ENCODE assay signal across 8 mouse cellular contexts in genomic region chr6:146576903-146577302, GRCm38 (mm10). TPM values are rescaled to one million over a fixed set of nuclear protein-coding genes. Genes with fewer than 3 reads are reported as not detected.
DNase-seq lines count a peak whose midpoint lies in the region; ATAC-seq lines count a peak whose summit lies in the region.

Gene Fgfr1op2, plus strand, starts transcription at chr6:146577203.

- peak within 1 kb of the TSS; percentile 80 for H3K4me2 ChIP-seq in kidney, embryonic 14.5 days (replicated peaks; ENCODE audit: low read depth, low read length)
- peak within 1 kb of the TSS; percentile 74 for H3K4me2 ChIP-seq in hindbrain, embryonic 16.5 days (ENCODE audit: low read length)

- H3K27me3 ChIP-seq in kidney, embryonic 14.5 days (ENCODE audit: control insufficient read depth, insufficient read depth, low read length): no peaks in the 10 kb centered on the region
- no peaks in the 10 kb centered on the region for H3K27me3 ChIP-seq in hindbrain, embryonic 16.5 days (replicated peaks; ENCODE audit: control insufficient read depth, insufficient read depth, low read length)

- peaks cover 3% of the 10 kb centered on the region; the same call in 1 of the 2 replicates for H3K36me3 ChIP-seq in kidney, embryonic 14.5 days (ENCODE audit: control insufficient read depth, insufficient read depth, low read length)
- H3K36me3 ChIP-seq in hindbrain, embryonic 16.5 days (ENCODE audit: control insufficient read depth, insufficient read depth, low read length): no peaks in the 10 kb centered on the region
- H3K36me3 ChIP-seq in macrophage (ENCODE audit: inconsistent target): no peaks in the 10 kb centered on the region

- H3K79me2 ChIP-seq in macrophage (ENCODE audit: inconsistent target): peaks cover 73% of the 10 kb centered on the region

- H3K9me3 ChIP-seq in kidney, embryonic 14.5 days (ENCODE audit: control insufficient read depth, low read length): no peaks in the 10 kb centered on the region
- no peaks in the 10 kb centered on the region for H3K9me3 ChIP-seq in hindbrain, embryonic 16.5 days (ENCODE audit: control insufficient read depth, low read length)

- H3K4me1 ChIP-seq in kidney, embryonic 14.5 days (ENCODE audit: control insufficient read depth, insufficient read depth, low read length): peaks cover 31% of the 10 kb centered on the region
- peaks cover 22% of the 10 kb centered on the region for H3K4me1 ChIP-seq in hindbrain, embryonic 16.5 days (ENCODE audit: control insufficient read depth, insufficient read depth, low read depth, low read length)

- under 1% methylated on average over 13 of the region's 13 CpGs for WGBS in kidney, embryonic 14.5 days
- under 1% methylated on average over 13 of the region's 13 CpGs for WGBS in hindbrain, embryonic 16.5 days
- 3% methylated on average over 13 of the region's 13 CpGs for WGBS in macrophage (ENCODE audit: missing documents)

- no peak for DNase-seq in kidney, postnatal 36 days
- no peak for DNase-seq in adrenal gland, adult 2 months
- DNase-seq in gastrocnemius, adult 18-20 months (ENCODE audit: low spot score): no peak
- no peak for DNase-seq in urinary bladder, adult 18-20 months (ENCODE audit: low spot score in 2 of 2)
- DNase-seq in embryo, embryonic 10 days (ENCODE audit: low spot score): no peak

- H3K27ac ChIP-seq in kidney, embryonic 14.5 days (ENCODE audit: low read depth, low read length): peak within 1 kb of the TSS; percentile 96
- peak within 1 kb of the TSS; percentile 99 for H3K27ac ChIP-seq in hindbrain, embryonic 16.5 days (ENCODE audit: low read depth, low read length)
- peak within 1 kb of the TSS; percentile 91 for H3K27ac ChIP-seq in macrophage

- peak within 1 kb of the TSS; percentile 86 for H3K9ac ChIP-seq in kidney, embryonic 14.5 days (ENCODE audit: low read depth, low read length)
- peak within 1 kb of the TSS; percentile 91 for H3K9ac ChIP-seq in hindbrain, embryonic 16.5 days (ENCODE audit: low read depth, low read length)

- peak within 1 kb of the TSS; percentile 84 for H3K4me3 ChIP-seq in kidney, embryonic 14.5 days (ENCODE audit: low read length)
- H3K4me3 ChIP-seq in hindbrain, embryonic 16.5 days (ENCODE audit: low read length): peak within 1 kb of the TSS; percentile 96
- H3K4me3 ChIP-seq in macrophage (ENCODE audit: inconsistent target): peak within 1 kb of the TSS; percentile 91

- ATAC-seq in kidney, embryonic 14.5 days (ENCODE audit: low FRiP score, low TSS enrichment): no peak
- no peak for ATAC-seq in hindbrain, embryonic 16.5 days

RNA-seq across cellular contexts. Expression of gene Fgfr1op2, which starts in this region (rescaled TPM):
- 83.1 and 100 TPM in 2 replicates for polyA plus RNA-seq in kidney, embryonic 14.5 days (2014; fragmentation: Nextera tagmentation; extraction: Ambion mirVana)
- 100 to 1,000 TPM; 108 to 137 TPM for total RNA-seq in adrenal gland, adult 2 months (2021)
- 172 and 185 TPM in 2 replicates for polyA plus RNA-seq in adrenal gland, adult 2 months (2012; rRNA removed)
- total RNA-seq in gastrocnemius, adult 18-20 months (2021): 10 to 100 TPM; 52.5 to 53.0 TPM
- 38.0 and 41.5 TPM in 2 replicates for polyA plus RNA-seq in hindbrain, embryonic 16.5 days (2015; fragmentation: Nextera tagmentation; extraction: Ambion mirVana)
- total RNA-seq in macrophage (2018; cell fraction: chromatin; rRNA removed): 100 to 1,000 TPM in 17 of 26 experiments, 10 to 100 TPM in 9; 61.4 to 161 (median 109) TPM
- total RNA-seq in macrophage (2018; cell fraction: cytosol; rRNA removed): 100 to 1,000 TPM in 4 of 26 experiments, 10 to 100 TPM in 22; 72.0 to 106 (median 93.7) TPM
- 100 to 1,000 TPM in 10 of 26 experiments, 10 to 100 TPM in 16; 63.7 to 168 (median 86.6) TPM for total RNA-seq in macrophage (2018; cell fraction: nucleus; rRNA removed)
- 81.7 to 146 TPM (median 81.9 TPM) in 3 replicates for polyA plus RNA-seq in macrophage (2018)
